Mouse (Mus musculus): ENCODE measurements around the gene Rin2. TPM values are rescaled to one million over a fixed set of nuclear protein-coding genes. Genes with fewer than 3 reads are reported as not detected.

The Rin2 gene
- total and polyA plus RNA-seq, 3 experiments: 0.05 to 0.10 (median 0.08) TPM

- H3K4me3 ChIP-seq (replicated peaks in 1 of 3; ENCODE audit: low read depth in 2 of 3, low read length in 2 of 3, poor library complexity in 1 of 3): no peak overlapping the region
- no peak overlapping the region for H3K4me2 ChIP-seq (ENCODE audit: insufficient read depth, low read depth, poor library complexity, severe bottlenecking)
- no peak for DNase-seq (ENCODE audit: extremely low read depth)
- H3K79me2 ChIP-seq (replicated peaks; ENCODE audit: control insufficient read depth, extremely low read depth, insufficient read depth, poor library complexity, severe bottlenecking): no peaks in the 10 kb centered on the region
- 0 out of 4 replicates have a peak, but pooled peaks cover 0 to 5% of the 10 kb centered on the region in 2 experiments for H3K4me1 ChIP-seq (ENCODE audit: control insufficient read depth in 1 of 2, insufficient read depth in 2 of 2)
- TF ChIP-seq NRF1 (IDR thresholded peaks at IDR 0.05; ENCODE audit: low read depth, low read length) (no peak), GABPA (IDR thresholded peaks at IDR 0.05; ENCODE audit: insufficient replicate concordance, low read depth, low read length) (no peak), SIN3A (IDR thresholded peaks at IDR 0.05; ENCODE audit: low read length) (no peak), EP300 (IDR thresholded peaks at IDR 0.05; ENCODE audit: low read length) (no peak), ZMIZ1 (IDR thresholded peaks at IDR 0.05; ENCODE audit: low read depth, low read length) (no peak)
- in situ Hi-C loops (cut with MboI; ENCODE audit: low pct_ligation_motif_present, low pct_unique_long_range_greater_than_20kb, low sequenced_read_pairs): no loop called here
- H3K9me3 ChIP-seq (replicated peaks; ENCODE audit: low read length): no peaks in the 10 kb centered on the region
- H3K27me3 ChIP-seq (replicated peaks): no peaks in the 10 kb centered on the region
- dilution Hi-C loops (cut with MboI; ENCODE audit: extremely low pct_ligation_motif_present, extremely low pct_unique_long_range_greater_than_20kb, low sequenced_read_pairs): no loop called here
- H3K9ac ChIP-seq (ENCODE audit: insufficient read depth, low read depth): no peak overlapping the region
- no peaks in the 10 kb centered on the region for H3K36me3 ChIP-seq (replicated peaks in 1 of 2; ENCODE audit: control insufficient read depth in 1 of 2, insufficient read depth in 1 of 2, low read length in 1 of 2)
- H3K27ac ChIP-seq (ENCODE audit: insufficient read depth, low read depth): no peak overlapping the region
Measured at GRCm38 (mm10) chr2:145700237-145700985, 25.4 kb downstream of the Rin2 start.

DNA sequence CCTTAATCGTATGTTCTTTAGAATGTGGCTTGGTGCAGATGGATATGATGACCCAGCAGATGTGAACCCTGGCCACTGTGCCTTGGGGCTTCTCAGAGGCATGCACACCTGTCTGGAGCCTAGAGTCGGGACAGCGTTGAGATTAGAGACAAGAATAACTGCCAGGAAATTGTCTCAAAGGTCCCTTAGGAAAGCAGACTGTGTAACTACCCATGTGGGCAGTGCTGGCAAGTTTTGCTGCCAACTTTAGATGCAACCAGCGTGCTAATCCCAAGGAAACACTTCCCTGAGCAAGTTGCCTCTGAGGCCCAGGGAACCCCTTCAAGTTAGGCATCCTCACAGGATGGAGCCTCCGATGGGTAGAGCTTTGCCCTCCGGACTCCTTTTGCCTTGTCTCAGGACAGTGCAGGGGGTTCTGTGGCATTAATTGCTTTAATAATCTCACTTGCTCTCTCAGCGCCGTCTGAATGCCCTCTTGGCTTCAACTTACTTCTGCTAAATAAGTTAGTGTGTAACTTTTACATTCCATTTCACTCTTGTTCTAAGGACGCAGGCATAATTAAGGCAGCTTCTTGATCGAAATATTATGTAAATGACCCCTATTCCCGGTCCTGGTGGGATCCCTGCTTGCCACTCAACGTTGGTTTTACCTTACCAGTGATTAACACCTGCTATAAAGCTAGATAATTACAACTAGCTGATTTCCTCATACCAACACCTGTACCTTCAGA, 26.8 kb downstream of the Rin2 start:
- H3K9ac ChIP-seq (ENCODE audit: insufficient read depth, low read depth): no peak overlapping the region
- no peaks in the 10 kb centered on the region for H3K9me3 ChIP-seq (replicated peaks; ENCODE audit: low read length)
- no peaks in the 10 kb centered on the region for H3K27me3 ChIP-seq (replicated peaks)
- H3K27ac ChIP-seq (ENCODE audit: insufficient read depth, low read depth): no peak overlapping the region
- dilution Hi-C loops (cut with MboI; ENCODE audit: extremely low pct_ligation_motif_present, extremely low pct_unique_long_range_greater_than_20kb, low sequenced_read_pairs): no loop called here
- no peak overlapping the region for H3K4me3 ChIP-seq (replicated peaks in 1 of 3; ENCODE audit: low read depth in 2 of 3, low read length in 2 of 3, poor library complexity in 1 of 3)
- H3K4me2 ChIP-seq (ENCODE audit: insufficient read depth, low read depth, poor library complexity, severe bottlenecking): no peak overlapping the region
- no peaks in the 10 kb centered on the region for H3K36me3 ChIP-seq (replicated peaks in 1 of 2; ENCODE audit: control insufficient read depth in 1 of 2, insufficient read depth in 1 of 2, low read length in 1 of 2)
- 0 out of 4 replicates have a peak, but pooled peaks cover 0 to 5% of the 10 kb centered on the region in 2 experiments for H3K4me1 ChIP-seq (ENCODE audit: control insufficient read depth in 1 of 2, insufficient read depth in 2 of 2)
- DNase-seq (ENCODE audit: extremely low read depth): no peak
- no peaks in the 10 kb centered on the region for H3K79me2 ChIP-seq (replicated peaks; ENCODE audit: control insufficient read depth, extremely low read depth, insufficient read depth, poor library complexity, severe bottlenecking)
- TF ChIP-seq ETS1 (conservative IDR thresholded peaks at IDR 0.05; ENCODE audit: low read depth, low read length): no peak
- no peak for TF ChIP-seq PAX5 (IDR thresholded peaks at IDR 0.05; ENCODE audit: low read length)
- TF ChIP-seq KAT2A (IDR thresholded peaks at IDR 0.05; ENCODE audit: insufficient replicate concordance, low read length): no peak
- no peak for TF ChIP-seq ZC3H11A (IDR thresholded peaks at IDR 0.05; ENCODE audit: low read depth, low read length)
- TF ChIP-seq POLR2A (IDR thresholded peaks at IDR 0.05; ENCODE audit: low read depth, low read length): no peak
- TF ChIP-seq ZKSCAN1 (IDR thresholded peaks at IDR 0.05; ENCODE audit: borderline replicate concordance, low read depth, low read length): no peak
- TF ChIP-seq JUND (conservative IDR thresholded peaks at IDR 0.05; ENCODE audit: low read depth, low read length): no peak
- TF ChIP-seq EP300 (IDR thresholded peaks at IDR 0.05; ENCODE audit: low read length): no peak
- TF ChIP-seq NELFE (IDR thresholded peaks at IDR 0.05; ENCODE audit: low read depth, low read length): no peak
- no peak for TF ChIP-seq GABPA (IDR thresholded peaks at IDR 0.05; ENCODE audit: insufficient replicate concordance, low read depth, low read length)
- in situ Hi-C loops (cut with MboI; ENCODE audit: low pct_ligation_motif_present, low pct_unique_long_range_greater_than_20kb, low sequenced_read_pairs): no loop called here
